Mouse (Mus musculus) ovary, adult 18-20 months (tissue): ENCODE measurements around the gene Dctn2.
"Not testable (repeated sequence)": the region's sequence is repeated elsewhere in the genome, so short reads cannot be mapped to it uniquely, and the experiment has no call there.

ENCODE experiments used
- DNase-seq: peaks from one replicate; pipeline ENCODE4 v3.0.0; 2022; ENCODE audit warnings: low spot score, mixed read lengths

Gene Dctn2

DNA sequence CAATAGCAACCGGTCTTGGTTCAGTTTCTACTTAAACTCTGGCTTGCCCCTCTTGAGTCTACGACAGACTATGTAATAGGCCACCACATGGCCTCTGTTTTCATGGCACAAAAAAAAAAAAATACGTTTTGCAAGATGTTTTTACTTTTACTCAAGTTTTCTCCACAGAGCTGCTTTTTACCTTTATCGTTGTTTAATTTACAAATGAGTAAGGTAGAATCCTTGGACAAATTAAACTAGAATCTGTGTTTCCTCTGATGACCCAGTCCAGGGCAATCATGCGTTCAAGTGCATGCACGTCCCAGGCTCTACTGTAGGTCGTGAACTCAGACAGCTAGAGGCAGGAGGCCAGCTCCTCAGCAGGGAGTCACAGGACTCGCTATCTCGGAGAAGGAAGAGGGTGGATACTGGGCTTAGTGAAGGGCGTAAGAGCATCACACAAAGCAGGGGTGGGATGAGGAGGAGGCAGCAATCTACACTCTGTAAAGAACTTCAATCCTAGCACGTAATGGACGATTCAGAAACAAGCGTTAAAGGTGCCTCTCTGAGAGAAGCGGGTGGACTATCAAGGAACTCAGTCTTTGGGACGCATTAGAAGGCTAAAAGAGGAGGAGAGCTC, 23.5 kb downstream of the Dctn2 start:
- DNase-seq = peak; percentile 59

DNA sequence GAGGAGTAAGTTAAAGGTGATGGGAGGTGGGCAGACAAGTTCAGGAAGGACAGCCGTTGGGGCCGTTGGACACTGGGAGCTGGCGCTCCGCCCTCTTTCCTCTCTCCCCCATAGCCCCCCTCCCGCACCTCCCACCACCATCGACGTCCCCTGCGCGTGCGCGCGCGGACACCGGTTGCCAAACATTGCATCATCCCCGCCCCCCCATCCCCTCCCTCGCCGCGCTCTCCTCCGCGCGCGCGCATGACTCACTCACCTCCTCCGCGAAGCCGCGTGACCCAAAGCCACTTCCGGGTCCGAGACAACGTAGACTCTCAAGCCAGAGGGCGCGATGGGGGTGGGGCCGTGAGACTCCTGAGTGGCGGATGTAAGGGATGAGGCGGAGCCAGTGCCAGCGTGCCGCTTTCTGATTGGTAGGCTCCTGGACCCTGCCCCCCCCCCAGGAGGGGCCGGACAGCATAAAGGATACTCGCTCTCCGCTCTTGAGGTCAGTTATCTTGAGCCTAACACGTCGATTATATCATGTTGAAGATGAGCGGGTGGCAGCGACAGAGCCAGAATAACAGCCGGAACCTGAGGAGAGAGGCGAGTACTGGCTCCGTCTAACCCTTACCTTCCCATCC, 24.2 kb downstream of the Dctn2 start:
- peak; percentile 100 for DNase-seq

DNA sequence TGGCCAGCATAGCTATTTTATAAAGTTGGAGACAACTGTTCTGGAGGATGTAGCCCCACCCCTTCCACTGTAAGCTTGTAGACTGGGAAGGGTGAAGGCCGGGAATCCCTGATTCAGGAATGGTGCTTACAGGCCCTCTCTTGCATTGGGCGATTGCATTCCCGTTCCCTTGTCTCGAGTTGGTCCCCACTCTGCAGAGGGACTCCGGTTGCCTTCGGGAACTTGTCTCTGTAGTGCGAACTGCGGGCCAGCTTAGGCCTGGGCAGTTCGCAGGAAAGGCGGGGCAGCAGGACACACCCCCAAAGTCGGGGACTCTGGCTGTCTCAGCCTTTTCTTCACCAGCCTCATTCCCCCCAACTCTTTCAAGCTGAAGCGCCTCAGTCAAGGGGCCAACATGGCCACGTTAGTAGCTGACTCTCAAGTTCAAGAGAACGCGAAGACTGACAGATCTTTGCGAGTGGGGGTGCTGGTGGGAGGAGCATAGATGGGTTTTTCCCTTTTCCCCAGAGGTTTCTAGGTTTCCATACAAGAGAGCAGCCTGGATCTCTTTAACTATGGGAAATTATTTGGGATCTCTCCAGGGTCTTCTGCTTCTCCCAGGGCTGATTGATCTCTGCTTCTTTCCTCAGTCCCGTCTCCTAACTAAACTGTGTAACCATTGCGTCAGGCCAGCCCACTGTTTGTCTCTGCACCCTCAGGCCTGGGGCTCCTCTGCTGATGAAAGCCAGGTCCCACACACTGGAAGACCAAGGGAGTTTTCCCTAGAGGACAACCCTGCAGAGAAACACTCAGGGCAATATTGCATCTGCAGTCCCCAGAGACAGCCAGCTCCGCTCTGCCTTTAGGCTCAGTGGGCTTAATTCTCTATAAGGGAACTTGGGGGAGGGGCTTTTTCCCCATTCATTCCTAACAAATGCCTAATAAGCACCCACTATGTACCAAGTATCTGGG, 25.0 kb downstream of the Dctn2 start:
- no peak for DNase-seq

DNA sequence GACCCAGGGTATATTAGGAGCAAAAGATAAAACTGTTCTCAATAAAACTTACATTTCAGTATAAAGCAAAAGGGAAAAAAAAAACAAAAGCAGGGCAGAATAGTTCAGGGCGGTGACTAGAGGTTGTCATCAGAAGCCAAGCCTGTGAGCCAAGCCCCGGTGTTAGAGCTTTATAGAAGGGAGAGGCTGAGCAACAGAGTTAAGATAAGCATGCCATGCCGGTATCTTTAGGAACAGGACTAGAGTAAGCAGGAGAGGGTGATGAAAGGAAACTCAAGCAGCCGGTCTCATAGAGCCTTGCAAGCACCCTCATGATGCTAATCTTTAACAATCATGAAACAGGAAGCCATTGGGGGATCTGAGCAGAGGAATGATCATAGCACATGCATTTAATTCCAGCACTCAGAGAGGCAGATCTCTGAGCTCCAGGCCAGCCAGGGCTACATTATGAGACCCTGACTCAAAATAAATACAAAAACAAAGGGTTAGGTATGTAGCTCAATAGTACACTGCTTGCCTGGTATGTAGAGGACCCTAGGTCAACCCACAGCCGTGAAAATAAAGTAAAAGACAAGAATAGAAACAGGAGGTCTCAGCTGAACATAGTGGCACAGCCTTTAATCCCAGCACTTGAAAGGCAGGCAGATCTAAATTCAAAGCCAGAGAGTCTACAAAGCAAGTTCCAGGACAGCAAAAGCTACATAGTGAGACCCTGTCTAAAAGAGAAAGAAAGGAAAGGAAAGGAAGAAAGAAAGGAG, 25.9 kb downstream of the Dctn2 start:
- no peak for DNase-seq

DNA sequence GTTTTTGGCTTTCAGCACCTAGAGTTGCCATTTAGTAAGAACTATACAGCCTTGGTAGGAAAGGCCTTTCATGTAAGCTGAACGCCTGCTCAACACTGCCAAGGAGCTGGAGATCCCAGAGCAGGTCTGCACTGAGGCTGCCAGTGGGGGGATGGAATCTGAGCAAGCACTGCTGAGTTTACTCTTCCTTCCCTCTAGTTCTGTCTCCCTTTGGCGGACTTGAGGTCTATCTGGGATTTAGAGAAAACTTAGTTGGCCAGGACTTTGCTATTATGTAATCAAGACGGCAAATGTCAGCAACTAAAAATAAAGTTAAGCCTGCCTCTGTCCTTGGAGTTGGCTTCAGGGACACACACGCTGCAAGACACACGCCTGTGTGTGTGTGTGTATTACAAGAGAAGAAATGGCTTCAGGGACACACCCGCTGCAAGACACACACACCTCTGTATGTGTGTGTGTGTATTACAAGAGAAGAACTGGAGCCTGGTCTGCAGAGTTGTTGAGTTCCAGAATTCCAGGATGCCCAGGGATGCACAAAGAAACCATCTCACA, 26.9 kb downstream of the Dctn2 start:
- peak; percentile 63 for DNase-seq

DNA sequence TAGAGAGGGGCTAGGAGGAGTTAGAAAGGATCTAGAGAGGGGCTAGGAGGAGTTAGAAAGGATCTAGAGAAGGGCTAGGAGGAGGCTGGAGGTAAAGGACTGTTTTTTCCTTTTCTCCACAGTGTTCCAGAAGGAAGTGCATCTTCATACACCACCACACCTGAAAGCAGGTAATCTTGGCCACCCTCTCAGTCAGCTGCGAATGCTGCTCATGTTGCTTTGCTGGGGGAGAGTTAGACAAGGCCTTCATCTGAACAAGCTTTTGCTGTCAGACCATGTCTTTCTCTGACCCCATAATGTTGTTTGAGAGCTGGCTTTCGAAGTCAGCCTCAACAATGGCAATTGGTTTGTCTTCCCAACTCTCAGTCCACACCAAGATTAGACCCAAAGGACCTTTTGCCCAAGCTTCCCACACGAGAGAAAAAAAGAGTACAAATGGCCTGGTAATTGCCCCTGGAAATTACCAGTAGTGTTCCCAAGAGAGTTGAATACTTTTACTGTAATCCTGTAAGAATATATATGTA, 27.5 kb downstream of the Dctn2 start:
- DNase-seq = no peak

DNA sequence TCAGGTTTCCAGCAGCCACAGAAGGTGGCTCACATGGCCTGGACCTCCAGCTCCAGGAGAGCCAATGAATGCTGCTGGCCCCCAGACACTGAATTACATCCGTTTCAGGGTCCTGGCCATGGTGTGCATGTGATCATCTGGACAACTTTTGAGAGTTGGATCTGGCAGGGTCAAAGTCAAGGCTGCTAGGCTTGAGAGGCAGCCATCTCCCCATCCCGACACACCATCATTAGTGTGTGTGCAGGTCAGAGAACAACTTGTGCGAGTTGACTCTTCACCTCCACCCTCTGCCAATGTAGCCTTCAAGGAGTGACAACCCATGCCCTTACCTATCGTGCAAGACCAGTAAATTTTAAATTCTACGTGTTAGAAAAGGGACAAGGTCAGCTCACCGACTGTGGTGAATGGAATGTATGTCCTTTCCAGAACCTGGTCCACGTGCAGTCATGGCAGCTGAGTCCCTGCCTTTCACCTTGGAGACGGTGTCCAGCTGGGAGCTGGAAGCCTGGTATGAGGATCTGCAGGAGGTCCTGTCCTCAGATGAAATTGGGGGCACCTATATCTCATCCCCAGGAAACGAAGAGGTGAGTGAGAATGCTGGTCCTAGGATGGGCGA, 28.8 kb downstream of the Dctn2 start:
- DNase-seq = no peak

DNA sequence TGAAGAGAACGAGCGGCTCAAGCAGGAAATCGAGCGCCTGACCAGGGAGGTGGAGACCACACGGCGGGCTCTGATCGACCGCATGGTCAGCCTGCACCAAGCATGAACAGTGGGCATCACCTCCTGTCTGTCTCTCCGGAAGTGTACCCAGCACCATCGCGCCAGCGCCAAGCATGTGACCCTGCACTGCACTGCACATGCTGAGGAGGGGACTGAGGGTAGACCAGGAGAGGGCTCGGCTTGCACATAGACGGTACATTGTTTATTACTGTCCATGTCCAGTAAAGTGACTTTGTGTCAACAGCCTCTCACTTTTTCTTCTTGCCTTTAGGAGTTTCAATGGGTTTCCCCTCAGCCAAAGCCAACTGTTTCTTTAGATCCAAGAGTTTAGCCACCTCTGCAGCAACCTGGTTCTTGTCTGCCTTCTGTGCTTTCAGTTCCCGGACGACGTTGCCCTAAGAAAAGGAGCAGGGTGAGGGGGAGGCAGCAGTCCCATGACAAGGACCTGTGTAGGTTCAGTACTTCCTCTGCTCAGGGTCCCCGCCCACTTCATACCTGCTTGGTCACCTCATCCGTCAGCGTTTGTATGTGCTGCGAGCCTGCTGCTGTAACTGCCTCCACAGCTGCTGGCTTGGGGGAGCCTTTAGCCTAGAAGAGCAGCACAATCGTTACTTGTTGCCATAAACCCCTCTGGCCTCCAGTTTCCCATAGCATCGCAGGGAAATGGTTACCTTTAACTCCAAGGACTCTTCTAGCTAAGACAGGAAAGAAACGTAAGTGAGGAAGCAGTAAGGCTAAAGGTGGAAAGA, 30.0 kb downstream of the Dctn2 start:
- DNase-seq = no peak

DNA sequence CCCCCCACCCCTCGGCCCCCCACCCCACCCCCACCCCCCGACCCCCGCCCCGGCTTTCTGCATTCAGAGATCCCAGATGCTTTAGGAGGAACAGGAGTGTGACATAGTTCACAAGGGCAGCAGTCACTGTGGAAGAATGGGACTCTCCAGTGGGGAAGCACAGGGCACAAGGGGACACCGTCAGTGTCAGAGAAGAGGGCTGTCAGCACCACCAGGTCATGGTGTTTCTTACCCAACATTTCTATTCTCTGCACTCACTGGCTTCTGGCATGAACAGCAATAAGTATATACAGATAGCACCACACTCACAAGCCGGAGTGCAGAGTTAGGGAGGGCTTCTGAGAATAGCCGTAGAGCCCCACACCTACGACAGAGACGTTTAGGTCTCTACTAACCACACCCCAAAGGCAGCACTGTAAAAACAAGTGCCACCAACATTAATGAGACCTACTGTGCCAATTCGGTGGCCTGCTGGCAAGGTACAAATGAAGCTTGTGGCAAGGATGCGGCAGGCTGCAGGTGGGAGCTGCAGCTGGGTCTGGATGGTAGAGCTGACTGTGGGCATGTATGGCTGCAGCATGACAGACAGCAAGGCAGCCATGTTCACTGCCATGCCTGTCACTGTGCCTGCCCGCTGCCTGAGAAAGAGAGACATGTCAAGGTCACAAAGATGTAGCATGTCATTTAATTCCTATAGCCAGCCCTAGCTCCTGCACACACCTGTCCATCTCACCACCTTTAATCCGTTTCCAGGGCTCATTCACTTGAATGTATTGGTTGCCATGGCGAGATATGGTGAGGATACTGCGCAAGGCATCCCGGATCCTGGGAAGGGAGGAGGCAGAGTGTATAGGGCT, 31.1 kb downstream of the Dctn2 start:
- no peak for DNase-seq

DNA sequence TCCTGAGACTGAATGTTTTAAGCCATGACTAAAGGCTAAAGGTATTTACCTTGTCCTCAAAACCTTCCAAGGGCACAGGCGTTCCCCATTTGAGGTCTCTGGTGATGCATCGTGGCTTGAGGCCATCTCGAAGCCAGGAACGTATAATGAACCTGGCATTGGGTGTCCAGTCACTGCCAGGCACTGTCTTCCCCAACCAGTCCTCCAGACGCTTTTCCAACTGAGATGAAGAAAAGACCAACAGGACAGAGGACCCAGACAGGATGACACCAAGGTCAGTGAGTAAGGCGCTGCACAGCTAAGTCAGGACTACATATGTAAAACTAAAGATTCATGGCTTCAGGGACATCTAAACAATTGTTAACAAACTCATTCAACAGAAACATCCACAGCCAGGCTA, 34.2 kb downstream of the Dctn2 start:
- DNase-seq = no peak

DNA sequence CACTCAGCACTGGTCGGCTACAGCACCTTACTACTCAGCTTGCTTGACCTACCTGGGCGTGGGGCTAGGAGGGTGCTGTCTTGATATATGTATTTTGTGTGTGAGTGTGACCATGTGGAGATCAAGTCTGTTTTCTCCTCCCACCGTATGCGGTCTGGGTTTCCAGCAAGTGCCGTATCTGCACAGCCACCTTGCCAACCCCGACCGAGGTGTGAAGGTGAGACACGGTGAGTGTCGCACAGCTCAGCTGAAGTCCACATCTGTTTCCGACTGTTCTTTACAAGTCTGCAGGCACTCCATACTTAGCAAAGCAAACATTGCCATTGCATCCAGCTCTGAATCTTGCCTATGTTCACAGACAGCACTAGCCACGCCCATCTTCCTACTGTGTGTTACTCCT, 37.0 kb downstream of the Dctn2 start:
- no peak for DNase-seq

DNA sequence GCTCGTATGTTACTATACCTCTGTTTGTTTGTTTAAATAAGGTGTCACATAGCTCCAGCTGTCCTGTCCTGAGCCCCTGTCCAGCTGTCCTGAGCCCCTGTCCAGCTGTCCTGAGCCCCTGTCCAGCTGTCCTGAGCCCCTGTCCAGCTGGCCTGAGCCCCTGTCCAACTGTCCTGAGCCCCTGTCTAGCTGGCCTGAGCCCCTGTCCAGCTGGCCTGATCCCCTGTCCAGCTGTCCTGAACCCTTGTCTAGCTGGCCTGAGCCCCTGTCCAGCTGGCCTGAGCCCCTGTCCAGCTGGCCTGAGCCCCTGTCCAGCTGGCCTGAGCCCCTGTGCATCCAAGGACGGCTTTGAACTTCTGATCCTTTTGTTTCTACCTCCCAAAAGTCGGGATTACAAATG, 43.0 kb downstream of the Dctn2 start:
- DNase-seq = not testable (repeated sequence)

DNA sequence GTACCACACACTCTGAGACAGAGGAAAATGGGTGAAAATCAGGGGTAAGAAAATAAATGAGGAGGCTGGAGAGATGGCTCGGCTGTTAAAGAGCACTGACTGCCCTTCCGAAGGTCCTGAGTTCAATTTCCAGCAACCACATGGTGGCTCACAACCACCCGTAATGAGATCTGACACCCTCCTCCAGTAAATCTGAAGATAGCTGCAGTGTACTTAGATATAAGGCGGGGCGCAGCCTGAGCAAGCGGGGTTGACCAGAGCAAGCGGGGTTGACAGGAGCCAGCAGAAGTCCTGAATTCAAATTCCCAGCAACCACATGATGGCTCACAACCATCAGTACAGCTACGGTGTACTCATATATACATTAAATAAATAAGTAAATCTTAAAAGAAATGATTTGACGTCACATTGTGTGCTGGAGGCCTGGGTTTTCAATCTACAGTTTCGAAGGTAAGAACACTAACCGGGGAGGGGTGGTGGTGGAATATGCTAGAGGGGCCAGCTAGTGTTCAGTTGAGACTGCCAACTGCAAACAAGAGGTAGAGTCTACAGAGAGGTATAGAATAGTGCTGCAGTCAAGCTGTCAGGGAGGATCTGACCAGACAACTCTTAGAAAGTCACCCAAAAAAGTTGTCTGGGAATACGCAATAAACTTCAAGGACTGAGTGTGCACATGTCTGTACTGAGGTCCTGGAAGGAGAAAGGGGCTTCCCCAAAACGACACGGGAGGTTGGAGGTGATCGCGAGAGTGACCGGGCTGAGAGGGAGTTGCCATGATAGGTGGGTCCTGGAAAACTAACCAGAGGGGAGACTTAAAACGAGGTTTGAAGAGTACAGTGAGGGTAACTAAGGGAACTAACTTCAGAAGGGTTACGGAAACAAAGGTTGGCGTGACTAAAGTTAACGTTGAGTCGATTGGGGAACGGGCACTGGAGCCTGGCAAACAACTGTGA, 44.6 kb downstream of the Dctn2 start:
- DNase-seq = no peak

DNA sequence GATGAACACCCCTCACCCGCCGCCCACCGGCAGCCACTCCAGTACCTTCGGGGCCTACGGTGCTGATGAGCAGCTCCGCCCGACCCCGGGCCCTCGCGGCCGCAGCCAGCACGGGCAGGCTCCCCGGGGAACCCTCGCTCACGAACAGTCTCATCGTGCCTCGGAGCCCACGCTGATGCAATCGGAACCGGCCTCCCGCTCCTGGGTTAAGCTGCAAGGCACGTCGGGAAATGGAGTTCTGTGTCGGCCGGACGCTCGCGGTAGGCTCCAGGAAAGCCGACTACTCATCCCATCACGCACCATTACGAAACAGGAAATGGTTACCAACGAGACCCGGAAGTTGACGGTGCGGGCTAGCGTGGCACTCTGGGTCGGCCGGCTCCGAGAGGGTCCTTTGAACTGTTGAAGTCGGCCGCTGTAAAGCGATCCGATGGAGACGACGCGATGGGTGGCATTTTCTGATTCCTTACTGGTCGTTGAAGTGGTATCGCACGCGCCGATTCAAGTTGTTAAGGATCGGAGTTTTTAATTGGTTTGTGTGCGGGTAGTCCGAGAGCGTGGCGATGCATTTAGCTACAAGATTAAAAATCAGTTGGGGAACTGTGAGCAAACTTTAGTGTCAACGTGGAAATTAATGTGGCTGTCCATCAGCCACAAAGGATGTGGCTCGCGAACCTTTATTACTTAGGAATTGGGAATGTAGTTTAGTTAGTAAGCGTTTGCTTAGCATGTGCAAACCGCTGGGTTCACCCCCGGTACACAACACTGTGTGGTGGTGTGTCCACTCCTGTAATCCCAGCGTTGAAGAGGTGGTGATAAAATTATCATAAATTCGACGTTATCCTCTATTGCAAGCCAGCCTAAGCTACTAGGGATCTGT, 45.5 kb downstream of the Dctn2 start, which contains the start of gene Mars:
Gene Mars (minus strand): TSS at position 311 of the 880 bp plus-strand sequence.
- peak; percentile 90 for DNase-seq

DNA sequence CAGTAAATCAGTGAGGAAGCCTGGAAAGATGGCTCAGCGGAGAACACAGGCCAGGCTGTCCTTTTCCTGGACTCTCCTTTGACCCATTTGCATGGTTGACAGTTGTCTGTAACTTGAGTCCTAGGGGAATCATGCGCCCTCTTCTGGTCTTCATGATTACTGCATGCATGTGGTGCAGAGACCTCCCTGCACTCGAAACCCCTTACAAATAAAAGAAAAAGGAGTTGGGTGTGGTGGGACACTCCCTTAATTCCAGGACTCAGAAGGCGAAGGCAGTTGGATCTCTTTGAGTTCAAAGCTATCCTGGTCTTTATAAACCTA, 46.1 kb downstream of the Dctn2 start:
- peak; percentile 48 for DNase-seq

DNA sequence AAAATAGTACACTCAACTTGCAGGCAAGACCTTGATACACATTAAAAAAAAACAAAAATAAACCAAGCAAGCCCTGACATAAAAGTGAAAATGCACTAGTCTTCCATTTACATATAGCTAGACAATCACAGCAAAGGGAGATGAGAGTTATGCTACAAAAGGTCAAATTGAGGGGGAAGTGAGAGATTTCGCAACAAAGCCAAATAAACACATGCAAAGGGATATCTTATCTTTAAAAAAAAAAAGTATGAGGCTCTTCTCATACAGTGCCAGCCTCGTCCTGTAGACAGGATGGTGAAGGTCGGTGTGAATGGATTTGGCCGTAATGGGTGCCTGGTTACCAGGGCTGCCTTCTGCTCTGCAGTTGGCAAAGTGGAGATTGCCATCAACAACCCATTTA, 46.7 kb downstream of the Dctn2 start:
- DNase-seq = no peak

DNA sequence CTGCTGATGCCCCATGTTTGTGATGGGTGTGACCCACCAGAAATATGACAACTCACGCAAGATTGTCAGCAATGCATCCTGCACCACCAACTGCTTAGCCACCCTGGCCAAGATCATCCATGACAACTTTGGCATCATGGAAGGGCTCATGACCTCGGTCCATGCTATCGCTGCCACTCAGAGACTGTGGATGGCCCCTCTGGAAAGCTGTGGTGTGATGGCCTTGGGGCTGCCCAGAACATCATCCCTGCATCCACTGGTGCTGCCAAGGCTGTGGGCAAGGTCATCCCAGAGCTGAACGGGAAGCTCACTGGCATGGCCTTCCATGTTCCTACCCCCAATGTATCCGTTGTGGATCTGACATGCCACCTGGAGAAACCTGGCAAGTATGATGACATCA, 47.3 kb downstream of the Dctn2 start:
- DNase-seq = peak; percentile 40
